Mouse (Mus musculus) cerebellum, adult 9-11 months (tissue): ENCODE results near the gene Fgfr2.
A peak's percentile ranks its signal among the peaks of the same experiment; 100 is the strongest.

Experiments used
- DNase-seq: peaks from one replicate; pipeline ENCODE4 v3.0.0; 2022

Gene Fgfr2

DNA sequence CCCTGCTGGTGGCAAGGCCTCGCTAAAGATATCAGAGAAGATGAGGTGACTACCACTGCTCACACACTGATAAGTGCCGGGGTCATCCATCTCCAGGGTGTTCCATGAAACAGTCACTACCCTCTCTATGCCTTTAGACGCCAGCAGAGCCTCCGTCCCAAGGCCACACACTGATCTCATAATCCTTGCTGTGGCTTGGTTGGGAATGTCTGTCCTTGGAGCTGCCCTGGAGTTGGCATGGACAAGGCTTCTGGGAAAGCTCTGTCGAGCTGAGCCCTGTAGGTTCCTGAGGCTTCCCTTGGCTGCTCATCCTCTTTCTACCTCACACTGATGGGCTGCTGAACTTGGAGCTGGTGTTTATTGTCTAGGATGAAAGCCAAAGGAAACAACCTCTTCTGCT lies 2336.4 kb downstream of the Fgfr2 start:
- no peak for DNase-seq

DNA sequence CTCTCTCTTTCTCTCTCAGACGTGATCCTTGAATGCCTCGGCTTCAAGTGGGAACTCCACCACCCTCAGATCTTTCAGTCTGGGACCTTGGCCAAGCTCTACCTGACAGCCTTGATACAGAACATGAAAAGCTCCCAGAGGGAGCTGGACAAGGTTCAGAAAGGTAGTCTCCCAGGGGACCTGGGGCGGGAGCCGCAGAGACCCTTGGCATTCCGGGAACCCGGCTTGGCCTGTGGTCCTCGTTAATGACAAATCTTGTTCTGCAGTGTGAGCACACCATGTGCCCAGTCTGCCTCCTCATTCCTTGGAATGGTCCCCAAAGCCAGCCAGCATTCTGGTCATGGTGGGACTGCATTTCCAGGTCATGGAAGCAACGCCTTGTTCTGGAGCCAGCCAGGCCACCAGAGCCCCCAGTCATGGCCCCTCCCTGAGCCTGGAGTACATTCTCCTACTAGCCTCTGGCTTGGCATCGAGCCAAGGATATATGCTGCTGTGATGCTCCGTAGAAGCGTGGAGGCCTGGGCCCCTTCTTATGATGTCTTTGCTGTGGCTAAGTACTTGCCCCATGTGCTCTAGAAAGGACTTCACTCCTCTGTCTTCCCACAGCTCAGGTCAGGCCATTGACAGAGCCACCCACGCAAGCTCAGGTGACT lies 2337.1 kb downstream of the Fgfr2 start:
- DNase-seq = no peak

DNA sequence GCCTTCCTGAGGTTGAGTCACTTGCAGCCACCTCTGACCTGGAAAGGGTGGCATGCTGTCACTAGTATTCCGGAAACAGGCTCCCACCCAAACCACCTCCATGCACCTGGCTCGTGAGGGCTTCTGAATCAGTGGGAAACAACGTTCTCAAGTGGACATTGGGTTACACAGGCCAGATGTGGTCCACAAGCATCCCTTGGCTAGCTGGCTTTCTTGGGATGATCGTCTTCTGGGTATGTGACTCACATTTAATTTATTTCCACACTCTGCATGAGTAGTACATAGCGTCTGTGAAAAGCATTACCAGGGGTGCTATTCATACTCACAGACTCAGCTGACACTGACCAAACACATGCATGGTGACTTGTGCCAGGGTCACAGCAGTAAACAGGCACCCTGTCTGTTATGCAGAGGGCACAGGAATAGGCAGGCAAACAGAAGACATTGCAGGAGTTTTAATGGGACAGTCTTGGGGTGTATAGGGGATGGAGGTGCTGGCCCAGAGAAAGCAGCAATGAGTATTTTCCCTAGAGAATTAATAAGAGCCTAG lies 2340.6 kb downstream of the Fgfr2 start:
- no peak for DNase-seq

DNA sequence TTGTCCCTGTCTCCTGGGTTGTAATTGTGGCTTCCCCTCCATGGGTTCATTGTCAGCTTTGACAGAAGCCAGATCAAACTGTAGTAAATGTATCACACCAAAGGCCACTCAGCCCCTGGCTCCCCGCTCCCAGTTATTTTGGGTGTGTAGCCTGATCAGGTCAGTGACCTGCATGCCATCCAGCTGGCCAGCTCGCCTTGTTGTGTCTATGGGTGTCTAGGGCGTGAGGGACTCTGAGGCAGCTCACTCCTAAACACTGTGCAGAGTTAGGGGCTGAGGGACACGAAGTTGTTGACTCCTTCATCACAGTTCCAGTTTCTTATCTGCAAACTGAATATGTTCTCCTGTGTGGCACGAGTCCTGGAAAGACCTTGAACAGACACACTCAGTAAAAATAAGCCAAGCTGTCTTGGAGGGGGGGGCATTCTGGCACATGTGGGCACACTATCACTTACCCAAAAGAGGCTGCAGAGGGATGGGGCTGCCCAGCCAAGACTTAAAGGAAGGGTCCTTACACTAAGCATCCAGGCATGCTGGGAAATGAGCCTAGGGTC lies 2342.2 kb downstream of the Fgfr2 start:
- no peak for DNase-seq

DNA sequence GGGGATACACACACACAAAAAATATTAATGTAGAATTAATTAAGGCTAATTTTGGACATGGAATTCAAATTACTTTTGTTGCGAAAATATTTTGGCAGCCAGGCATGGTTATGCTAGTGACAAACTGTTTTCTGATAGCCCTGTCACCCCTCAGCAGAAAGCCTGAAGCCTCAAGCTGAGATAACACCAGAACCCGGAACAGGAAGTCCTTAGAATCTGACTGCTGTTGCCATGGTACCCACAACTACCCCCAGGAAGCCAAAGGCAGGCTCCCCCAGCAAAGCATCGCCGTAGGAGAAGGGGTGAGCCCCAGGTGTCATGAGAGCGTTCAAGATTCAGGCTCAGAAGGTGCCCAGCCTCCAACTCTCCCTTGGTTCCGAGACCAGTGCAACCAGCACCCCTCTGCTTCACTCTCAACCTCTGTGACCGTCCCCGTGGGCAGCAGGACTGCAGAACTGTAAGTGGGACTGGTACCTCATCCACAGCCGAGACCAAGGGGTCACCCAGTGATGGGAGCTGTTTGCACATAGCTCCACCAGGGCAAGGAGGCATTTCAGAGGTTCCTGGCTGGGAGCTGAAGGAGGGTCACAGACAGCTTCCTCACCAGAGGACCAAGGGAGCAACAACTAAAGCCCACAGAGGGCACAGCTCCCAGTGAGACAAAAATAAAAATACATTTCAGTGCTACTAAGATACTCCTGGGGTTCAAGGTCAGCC lies 2349.1 kb downstream of the Fgfr2 start, which contains the start of gene Btbd16:
Gene Btbd16 (plus strand): TSS at position 156 of the 717 bp plus-strand sequence.
- no peak for DNase-seq

DNA sequence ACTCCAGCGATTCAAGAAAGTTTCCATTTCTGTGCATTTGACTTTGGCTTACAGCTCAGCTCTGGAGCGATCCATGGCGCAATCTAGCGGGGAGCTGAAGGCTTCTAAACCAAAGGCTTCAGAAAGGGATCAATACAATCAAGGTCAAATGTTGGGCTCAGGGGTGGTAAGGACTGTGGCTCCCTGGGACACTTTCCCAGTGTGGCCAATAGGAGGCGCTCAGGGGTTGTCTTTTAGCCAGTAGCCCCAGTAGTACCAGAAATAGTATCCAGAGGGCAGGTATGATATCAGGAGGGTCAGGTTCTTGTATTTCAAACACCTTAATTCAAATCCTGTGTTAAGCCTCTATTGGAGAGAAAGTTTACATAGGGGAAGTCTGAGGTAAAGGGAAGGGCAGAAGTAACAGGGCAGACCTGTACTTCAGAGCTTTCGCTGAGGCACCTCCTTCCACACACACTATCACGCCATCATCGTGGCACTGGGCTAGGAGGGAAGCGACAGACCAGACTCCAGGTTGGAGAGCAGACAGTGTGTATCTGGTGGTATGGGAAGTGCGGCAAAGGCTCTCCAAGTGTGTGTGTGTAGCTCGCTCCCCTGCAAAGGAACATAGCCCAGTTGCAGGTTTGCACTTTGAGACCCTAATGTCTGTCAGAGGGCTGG lies 2349.8 kb downstream of the Fgfr2 start:
- no peak for DNase-seq

DNA sequence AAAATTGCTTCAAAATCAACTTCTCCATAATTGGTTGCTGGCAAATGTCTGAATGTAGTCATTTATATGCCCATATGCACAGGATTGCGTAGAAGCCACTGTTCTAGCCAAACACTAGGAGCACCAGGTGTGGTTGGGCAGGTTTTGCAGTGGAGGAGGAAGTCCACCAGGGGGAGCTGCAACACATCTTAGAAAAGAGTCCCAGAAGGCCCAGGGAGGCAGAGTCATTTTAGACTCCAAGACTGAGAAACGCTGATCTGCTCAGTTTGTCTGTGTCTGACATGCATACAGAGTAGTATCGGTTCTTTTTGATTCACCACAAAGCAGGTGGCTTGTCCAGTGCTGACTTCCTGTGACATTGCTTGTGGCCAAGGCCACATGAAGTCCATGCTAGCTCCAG lies 2352.4 kb downstream of the Fgfr2 start:
- DNase-seq = peak; percentile 81

DNA sequence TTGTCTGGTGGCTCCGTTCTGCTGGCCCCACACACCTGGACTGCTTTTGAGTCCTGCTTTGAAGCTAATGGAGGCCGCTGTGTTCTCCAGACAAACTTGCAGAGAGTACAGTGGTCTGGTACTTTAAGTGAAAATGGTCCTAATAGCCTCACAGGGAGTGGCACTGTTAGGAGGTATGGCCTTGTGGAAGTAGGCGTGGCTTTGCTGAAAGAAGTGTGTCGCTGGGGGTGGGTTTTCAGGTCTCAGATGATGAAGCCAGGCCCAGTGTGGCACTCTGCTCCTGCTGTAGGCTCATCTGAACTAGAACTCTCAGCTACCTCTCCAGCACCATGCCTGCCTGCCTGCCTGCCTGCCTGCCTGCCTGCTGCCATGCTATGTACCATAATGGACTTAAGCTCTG lies 2355.0 kb downstream of the Fgfr2 start:
- no peak for DNase-seq

DNA sequence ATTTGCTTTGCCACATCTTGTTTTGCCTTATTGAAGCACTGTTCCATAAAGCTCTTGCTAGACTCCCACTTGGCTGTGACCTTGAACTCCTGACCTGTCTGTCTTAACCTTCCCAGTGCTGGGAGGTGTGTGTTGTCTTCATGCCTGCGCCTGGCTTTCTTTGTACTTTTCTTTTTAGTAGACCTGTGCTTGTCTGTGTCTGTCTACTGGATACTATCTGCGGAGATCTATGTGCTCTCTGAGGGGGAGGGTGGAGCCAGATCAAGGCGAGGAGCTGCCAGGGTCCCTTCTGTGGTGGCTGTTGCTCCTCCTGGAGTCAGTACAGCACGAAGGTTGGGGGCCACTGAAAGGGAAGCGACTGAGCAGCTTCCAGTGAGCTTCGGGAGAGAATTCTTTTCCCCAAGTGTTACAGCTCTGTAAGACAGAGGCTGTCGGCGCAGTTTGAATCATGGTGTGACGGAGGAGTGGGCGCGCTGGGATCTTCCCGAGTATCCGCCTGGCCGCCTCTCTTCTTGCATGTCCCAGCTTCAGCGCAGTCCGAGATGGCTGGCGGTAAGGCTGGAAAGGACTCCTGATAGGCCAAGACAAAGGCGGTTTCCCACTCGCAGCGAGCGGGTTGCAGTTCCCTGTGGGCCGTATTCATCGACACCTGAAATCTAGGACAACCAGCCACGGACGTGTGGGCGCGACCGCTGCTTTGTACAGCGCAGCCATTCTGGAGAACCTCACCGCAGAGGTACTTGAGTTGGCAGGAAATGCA lies 2356.6 kb downstream of the Fgfr2 start:
- DNase-seq = no peak

DNA sequence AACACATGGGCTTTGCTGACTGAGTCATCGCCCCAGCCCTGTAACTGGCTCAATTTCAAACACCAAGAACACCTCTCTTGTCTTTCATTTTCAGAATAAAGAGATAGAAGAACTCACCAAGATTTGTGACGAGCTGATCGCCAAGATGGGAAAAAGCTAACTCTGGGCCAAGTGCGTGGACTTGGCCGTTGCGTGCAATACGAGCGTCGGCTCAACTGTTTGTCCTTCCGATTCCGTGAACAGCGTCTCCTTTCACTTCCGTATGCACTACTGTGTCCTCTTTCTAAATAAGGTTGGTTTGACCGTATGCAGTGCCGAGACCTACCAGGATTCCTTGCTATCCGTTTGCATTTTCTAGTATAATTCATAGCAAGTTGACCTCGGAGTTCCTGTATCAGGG lies 2359.0 kb downstream of the Fgfr2 start:
- no peak for DNase-seq

DNA sequence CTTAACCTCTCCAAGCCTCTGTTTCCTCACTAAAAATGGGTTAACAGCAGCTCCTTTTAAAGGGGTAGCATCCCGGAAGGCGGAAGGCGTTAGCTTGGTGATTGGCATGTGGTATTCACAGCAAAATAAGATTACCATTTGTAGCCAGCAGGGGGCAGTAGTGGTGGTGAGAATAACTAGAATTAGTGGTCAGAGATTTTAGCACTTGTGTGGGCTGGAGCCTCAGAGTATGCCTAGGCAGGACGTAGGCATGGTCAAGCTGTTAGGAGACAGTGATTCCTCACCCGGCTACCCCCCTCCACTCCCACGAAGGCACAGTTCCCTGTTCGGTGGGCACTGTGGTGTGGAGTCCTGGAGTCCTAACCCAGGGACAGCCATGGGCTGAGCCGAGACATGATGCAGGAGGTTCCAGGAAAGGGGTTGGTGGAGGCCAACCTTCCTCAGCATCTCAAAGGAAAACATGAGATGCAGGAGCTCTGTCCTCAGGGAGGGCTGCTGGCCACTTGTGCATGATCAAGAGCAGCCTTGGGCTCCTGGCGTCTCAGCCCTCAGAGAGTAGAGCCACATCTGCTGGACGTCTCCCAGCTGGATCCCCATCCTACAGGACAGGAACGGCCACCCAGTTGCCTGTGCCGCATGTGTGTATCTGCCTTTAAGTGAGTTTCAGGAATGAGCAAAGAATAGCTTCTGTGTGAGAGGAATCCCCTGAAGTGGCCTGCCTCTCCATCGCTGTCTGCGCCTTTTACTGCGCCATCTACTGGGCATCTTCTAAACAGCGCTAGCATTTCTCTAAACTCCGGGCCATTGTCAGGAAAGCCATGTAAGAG lies 2360.9 kb downstream of the Fgfr2 start:
- DNase-seq = peak; percentile 71

DNA sequence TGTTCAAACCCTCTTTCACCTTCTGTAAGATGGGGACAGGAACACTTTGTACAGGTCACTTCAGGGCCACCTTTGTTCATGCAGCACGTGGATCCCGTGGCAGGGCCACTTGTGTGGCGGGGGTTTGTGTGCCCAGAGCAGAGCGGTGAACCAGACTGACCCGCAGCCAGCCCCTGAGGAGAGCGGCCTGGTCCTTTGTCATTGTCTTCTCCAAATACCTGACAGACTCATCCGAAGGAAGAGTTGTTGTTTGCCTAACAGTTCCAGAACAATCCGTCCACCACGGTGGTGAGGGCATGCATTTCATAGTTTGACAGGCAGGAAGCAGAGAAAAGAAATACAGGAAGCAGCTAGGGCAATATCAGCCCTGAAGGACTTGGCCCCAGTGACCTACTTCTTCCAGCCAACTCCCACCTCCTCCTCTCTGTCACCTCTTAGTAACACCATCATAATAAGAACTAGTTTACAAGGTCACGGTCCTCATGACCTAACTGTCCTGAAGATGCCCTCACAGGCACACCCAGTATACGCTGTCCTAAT lies 2365.8 kb downstream of the Fgfr2 start:
- DNase-seq = no peak

DNA sequence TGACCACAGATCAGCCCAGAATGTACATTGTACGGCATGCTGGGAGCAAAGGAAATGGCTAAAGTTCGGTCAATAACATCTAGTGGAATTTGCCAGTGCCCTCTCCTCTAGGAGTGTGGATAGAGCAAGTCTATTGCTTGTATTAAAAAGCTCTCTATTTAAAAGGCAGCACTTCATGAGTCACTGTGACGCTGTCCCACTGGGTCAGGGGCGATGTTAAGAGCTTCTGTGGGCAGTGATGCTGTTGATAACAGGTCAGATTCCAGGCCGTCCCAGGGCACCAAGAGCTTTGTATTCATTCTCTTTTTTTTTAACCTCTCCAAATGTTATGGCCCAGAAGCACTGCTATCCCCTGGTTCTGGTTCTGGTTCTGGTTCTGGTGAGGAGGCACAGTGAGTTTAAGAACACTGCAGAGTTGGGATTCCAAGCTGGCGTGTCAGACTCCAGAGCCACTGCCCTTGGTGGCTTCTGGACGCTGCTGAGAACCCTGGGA lies 2366.8 kb downstream of the Fgfr2 start:
- DNase-seq = no peak

DNA sequence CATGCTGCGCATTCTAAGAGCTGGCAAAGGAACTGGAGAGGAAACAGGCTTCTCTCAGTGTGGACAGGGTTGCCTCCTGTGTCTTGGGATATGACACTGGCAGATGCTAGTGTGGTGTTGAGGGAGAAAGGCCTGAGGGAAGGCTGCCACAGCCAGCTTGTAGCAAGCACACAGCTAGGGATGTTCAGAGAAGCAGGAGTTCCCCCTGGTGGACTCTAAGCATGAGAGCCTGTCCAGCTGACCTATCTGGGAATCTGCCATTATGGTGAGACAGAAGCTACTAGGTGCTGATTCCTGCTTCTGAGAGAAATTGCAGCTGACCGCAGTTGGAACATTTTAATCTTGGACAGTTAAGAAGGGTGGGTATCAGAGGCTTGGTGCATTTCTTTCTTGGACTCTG lies 2368.4 kb downstream of the Fgfr2 start:
- DNase-seq = peak; percentile 65

DNA sequence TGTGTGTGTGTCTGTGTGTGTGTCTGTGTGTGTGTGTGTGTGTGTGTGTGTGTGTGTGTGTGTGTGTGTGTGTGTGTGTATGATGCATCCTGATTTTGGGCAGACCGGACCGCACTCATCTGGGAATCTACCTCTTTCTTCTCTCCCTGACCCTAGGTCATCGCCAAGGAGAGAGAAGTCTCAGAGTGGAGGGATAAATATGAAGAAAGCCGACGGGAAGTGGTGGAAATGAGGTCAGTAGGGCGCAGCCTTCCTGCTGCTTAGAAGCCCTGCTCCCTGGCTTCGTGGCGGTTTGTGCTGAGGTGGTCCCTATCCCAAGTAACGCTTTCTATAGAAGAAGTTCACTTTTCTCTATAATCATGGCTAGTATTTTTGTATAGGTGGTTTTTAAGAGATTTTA lies 2371.5 kb downstream of the Fgfr2 start:
- no peak for DNase-seq

DNA sequence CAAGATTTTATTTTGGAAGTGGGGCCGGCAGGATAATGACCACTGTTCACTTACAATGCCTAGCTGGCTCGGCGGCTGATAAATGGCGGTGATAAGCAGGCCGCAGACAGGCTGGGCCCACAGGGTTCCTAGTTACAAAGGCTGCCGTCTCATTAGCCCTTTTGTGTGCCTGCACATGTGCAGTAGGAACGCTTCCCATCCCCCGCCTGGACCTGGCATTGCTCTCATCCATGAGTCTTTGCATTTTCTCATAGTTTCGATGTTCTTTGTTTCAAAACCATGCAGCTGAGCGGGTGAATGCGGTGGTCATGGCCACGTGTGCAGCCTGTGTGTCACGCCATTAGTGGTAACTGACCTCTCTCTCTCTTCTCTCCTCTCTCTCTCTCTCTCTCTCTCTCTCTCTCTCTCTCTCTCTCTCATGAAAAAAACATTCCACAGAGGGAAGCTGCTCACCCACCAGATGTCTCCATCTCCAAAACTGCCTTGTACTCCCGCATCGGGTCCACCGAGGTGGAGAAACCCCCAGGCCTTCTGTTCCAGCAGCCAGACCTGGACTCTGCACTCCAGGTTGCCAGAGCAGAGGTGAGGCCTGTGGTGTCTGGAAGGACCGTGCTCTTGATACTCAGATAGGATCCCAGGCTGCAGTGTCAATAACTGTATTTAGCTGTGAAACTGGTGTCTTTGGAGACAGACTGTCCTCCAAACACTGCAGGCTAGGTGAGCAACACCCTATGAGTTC lies 2372.2 kb downstream of the Fgfr2 start:
- DNase-seq = no peak

DNA sequence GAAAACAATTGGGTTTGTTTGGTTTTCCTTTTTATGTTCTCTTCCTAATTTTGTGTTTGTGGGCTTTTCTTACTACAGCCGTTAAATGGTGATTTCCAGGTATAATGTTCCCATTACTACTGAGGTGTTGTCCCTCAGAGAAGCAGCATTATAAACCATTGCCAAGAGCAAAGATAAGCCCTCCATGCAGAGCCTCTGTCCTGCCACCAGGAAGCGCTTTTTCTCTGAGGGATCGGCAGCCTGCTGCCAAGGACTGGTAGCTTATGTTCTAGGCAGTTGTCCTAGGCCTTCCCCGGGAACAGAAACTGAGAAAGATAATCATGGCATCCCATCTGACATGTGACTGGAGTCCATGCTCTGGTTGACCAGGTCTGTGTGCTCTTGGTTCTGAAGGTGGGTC lies 2374.0 kb downstream of the Fgfr2 start:
- DNase-seq = no peak

DNA sequence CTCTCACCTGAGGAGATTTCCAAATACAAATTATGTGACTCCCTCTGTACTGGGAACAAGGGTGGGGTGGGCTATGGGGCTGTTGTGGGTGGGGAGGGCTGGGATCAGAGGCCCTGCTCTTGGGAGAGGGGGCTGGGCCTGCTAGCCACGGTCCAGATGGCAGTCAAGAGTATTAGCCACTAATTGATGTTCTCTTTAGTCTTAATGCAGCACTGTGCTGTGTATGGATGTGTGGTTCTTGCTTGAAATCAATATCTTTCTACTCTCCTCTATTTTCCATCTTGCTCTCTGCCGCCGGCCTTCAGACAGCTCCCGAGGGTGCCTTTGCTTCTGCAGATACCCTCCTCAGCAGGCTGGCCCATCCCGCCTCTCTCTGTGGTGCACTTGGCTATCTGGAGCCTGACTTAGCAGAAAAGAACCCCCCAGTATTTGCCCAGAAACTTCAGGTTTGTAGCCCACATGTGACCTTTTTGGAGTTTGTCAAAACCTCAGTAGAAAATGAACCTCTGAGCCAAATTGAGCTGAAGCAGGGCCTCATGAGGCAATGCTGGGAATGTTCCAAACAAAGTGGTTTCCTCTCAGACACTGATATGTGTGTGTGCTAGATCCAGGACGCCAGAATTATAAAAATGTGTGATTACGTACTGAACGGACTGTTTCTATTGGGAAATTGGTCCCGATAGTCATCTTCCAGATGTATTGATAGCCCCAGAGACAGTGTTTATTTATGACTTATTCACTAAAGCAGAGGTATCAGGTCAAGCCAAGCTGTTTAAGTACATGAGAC lies 2379.7 kb downstream of the Fgfr2 start:
- no peak for DNase-seq

DNA sequence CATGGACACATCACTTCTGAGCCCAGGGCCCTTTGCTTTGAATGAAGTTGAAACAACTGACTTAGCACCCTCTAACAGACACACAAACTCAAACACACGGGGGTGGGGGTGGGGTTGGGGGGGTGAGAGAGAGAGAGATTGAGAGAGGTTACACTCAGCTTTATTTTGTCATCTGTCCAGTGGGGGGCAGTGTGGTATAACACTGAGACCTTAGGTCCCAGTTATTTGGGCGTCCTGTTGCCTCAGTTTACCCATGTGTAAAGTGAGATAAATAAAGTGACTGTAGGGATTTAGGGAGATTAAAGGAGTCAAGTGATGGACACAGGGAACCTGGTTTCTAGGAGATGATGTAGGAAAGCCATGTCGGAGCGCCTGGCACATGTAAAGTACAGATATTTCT lies 2382.1 kb downstream of the Fgfr2 start:
- no peak for DNase-seq
